Mouse (Mus musculus): ENCODE results near the gene Rpl18a.
"Not testable (repeated sequence)": the region's sequence is repeated elsewhere in the genome, so short reads cannot be mapped to it uniquely, and the experiment has no call there.

Gene Rpl18a

DNA sequence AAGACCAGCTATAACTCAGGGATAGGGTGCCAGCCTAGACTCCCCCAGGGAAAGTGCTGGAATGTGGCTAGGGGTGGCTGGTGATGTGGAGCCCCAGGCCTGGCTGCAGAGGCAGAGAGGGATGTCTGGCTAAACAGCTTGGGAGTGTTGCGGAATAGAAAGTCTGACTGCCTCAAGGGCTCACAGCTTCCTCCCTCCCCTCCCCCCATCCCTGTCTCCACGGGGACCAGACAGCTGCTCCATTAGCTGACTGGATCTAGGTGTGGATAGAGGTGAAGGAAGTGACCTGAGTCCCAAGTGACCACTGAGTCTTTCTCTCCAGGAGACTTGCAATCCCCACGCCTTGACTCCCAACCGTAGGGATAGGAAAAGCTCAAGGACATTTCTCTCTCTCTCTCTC lies 5.9 kb upstream of the Rpl18a start:
- DNase-seq (ENCODE audit: low spot score), result no peak

DNA sequence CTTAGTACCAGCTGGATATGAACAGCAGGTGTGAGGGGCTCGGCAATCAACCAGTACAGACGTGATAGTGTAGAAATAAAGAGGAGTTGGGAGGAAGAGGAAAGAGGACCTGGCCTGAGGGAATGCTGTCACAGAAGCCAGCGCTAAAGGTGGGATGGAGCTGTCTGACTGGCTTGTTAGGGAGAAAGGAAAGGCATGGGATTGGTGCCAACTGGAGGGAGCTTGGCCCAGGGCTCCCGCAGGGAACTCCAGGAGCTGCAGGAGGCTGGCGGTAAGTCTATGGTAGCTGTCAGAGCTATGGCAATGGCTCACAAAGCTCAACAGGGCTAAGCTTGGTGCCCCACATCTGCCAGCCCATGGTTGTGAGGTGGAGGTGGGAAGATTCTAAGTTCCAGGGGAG lies 5.0 kb upstream of the Rpl18a start:
- DNase-seq (ENCODE audit: low spot score), result no peak

GRCm38 (mm10) chr8:70900872-70901387 lies 3.7 kb upstream of the Rpl18a start:
- DNase-seq (ENCODE audit: low spot score), result no peak

- no peak for DNase-seq (ENCODE audit: low spot score)
These were observed 2.0 kb upstream of the Rpl18a start for GRCm38 (mm10) chr8:70899226-70899625.

DNA sequence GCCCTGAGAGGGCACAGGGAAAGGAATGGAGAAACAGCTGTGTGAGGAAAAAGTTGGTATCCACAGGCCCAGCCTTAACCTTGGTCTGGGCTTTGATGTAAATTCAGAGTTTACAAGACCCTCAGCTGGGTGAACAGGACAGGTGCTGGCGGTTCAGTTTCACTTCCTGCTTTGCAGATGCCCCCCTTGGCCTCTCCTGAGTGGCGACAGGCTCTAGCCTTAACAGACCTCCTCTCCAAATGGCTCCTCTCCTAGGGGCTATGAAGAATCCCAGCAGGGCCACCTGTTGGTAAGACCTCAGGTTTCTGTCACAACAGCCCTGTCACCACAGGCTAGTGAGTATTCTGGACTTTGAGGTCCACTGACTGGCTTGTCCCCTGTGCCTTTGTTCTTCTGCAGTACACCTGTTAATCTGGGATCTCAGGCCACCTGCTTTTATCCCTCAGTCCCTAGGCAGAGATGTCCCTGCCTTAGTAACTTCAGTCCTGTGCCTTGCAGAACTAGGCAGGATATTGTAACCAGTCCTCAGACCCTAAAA lies 1.5 kb upstream of the Rpl18a start:
- DNase-seq (ENCODE audit: low spot score), result no peak

DNA sequence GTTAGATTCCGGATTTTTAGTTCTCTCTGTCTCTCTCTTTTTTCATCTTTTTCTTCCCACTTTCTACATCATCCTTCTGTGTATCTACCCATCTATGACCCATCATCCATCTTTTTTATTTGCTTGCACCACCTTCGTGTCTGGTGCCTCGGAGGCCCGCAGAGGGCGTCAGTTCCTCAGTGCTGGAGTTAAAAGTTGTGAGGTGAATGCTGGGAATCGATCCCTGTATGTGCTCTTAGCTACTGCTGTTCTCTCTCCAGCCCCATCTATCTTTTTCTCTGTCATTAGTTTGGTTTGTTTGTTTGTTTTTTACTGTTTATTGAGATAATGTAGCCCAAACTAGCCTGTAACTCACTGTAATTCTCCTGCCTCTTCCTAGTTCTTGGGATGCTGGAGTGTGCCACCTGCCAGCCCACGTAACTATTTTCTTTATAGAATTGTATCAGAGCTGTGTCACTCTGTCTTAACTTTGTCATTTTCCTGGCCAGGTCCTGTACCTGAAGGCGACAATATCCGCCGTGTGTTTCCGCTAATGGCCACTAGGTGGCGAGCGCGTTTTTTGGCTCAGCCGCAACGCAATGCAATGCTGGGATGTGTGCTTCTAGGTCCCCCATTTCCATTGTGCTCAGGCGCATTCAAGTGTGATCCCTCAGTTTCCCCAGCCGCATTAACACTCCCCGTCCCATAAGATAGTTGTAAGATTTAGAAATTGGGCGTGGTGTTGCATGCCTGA lies 635 bp upstream of the Rpl18a start:
- DNase-seq (ENCODE audit: low spot score), result peak; percentile 79

DNA sequence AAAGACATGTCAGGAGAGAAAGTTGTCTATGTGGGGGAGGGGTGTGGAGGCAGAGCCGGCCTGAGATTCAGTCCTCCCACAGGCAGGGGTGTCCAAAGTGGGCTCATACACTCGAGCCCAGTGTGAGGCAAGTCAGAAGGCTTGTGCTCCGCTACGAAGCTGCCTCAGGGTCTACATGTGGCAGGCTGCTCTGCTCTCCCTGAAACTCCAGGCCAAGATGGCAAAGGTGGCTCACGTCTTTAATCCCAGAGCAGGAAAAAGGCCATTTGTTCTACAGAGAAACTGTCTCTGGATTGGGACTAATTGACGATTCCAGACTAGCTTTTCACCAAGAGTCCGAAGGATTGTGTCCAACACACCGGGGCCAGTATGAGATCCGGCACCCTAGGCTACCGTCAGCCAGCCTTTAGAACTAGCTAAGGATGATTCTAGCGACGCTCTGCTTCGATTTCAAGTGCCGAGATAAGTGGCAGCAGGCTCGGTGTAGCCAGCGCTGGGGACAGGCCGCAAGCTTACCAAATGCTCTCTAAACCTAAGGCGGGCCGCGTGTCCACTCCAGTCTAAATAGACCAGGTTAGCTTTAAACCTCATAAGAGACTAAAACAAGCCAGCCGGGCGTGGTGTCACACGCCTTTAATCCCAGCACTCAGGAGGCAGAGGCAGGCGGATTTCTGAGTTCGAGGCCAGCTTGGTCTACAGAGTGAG lies 744 bp downstream of the Rpl18a start:
- no peak for DNase-seq (ENCODE audit: low spot score)

DNA sequence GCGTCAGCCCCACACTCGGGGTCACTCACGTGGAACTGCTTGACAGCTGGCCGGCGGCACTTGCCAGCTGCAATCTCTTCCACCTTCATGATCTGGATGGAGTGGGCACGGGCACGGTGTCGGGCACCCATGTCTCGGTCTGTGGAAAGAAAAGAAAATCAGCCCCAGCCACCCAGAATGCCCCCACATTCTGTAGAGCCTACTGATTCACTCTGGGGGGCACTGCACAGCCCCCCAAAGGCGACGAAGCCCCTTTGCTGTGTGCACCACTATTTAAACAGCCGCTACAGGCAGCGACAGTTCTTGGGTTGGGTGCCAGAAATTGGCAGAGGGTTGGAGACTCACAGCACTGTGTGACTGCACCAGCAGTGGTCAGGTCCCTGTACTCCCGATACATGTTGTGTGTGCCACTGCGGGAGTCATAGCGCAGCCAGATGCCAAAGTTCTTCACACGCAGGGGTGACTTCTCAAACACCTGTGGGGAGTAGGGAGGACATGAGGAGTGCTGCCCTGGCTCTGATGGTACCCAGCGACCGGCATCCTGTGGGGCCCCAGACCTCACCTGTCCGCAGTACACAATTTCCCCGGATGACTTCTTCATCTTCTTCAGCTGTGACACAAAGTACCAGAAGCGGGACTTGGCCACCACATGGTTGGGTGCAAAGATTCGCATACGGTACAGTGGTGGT lies 1.5 kb downstream of the Rpl18a start:
- not testable (repeated sequence) for DNase-seq (ENCODE audit: low spot score)

DNA sequence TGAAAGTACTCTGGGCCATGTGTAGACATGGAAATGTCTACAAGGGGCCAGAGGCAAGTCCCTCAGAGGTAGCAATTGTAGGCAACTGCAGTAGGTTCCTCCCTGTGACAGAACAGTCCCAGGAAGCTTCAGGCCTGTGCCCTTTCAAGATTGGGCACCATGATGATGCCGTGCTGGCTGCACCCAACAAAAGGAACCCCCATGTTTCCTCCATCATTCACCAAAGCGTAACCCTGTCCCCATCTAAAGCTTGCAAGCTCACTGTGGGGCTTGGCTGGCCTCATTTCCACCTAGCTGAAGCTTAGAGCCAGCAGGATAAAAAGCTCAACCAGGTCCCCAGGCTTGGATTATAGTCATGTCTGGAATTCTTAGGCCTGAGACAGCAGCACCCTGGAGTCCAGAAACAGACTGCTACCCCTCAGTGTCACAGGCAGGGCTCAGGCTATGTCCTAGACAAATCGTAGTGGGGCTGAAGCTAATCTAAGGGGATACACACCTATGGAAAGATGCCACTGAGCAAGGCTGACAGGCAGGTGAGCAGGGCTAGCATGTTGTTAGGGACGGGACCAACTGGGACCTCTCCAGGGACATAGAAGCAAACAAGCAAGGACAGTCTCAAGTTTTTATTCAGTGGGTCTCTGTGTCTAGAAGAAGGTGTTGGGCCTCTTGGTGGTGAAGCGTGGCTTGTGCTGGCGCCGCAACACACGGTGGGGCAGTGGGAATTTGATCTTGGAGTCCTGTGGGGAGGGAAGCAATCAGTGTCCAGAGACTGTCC lies 2.3 kb downstream of the Rpl18a start:
- DNase-seq (ENCODE audit: low spot score), result no peak

- no peak for DNase-seq (ENCODE audit: low spot score)
These were observed 2.9 kb downstream of the Rpl18a start for GRCm38 (mm10) chr8:70894385-70894720.

DNA sequence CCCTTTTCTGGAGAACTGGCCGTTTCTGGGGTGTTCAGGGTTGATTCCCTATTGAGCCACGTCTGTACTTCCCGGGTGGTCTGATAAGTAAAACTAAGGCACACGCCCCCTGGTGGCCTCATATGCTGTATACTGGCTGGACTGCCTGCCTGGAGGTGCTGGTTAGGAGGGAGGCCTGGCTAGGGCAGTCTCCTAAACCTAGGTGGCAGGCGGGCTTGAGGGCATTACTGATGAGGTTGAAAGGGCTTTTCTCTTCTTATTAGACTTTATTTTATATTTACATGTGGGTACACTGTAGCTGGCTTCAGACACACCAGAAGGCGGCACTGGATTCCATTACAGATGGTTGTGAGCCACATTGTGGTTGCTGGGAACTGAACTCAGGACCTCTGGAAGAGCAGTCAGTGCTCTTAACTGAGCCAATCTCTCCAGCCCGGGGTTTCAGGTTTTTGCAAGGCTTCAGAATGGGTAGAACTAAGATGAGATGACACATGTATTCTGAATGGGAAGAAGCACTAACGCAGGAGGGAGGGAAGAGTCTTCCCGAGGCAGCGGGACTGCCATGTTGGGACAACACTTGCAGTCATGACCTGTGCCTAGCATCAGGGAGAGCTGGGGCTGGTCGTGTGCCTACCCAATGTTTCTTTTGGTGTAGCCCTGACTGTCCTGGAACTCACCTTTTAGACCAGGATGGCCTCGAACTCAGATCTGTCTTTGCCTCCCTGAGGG lies 3.4 kb downstream of the Rpl18a start:
- DNase-seq (ENCODE audit: low spot score), result no peak

DNA sequence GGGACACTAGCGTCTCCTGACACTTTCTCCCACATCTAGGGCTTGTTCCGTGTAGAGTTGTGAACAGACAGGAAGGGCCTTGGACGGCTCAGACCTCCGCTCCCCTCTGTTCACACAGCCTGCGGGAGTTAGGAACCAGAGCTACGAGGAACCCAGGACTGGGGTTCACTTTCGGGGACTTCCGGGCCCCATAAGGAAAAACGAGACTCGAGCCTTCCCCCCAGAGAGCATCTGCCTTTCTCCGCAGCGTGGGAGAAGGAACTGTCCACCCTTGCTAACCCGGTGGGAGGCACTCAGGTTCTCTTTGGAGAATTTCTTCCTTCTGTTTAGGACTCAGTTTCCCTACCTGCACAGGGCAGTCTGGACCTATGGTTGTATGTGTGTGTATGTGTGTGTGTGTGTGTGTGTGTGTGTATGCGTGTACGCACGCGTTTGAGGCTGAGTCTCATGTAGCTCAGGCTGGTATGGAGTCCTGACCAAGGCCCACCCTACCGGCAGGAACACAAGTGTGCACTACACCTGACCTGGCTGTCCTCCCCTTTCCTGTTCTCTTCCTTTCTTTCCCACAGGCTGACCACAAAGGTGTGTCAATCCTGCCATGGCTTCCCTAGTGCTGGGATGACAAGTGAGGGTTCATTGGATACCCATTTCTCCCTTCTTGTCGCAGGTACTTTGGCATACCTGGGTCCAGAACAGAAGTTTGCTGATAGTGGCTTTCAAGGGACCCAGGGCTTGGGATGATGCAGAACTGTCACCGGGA lies 4.1 kb downstream of the Rpl18a start:
- no peak for DNase-seq (ENCODE audit: low spot score)

- DNase-seq (ENCODE audit: low spot score), result no peak
These were observed 5.0 kb downstream of the Rpl18a start, which contains the start of gene Slc5a5 for GRCm38 (mm10) chr8:70892022-70892895. Gene Slc5a5, minus strand, starts transcription at chr8:70892757.

GRCm38 (mm10) chr8:70891356-70891755 lies 5.9 kb downstream of the Rpl18a start:
- DNase-seq (ENCODE audit: low spot score), result no peak

DNA sequence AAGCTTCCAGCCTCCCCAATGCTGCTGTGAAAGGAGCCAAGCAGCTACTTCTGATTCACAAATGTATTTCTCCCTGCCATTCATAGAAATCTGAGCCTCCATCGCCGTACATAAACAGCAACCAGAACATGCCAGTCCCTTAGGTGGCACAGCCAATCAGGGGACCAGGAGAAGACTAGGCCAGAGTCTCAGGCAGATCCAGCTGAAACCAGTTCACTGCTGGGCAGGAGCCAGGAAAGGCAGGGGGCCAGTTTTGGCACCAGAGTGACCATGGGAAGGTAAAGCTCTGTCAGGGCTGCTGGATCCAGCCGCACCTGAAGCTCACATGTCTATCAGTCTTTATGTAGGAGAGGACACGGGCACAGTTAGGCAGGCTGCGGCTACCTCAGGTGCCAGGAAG lies 6.6 kb downstream of the Rpl18a start:
- DNase-seq (ENCODE audit: low spot score), result no peak

- DNase-seq (ENCODE audit: low spot score), result no peak
These were observed 9.5 kb downstream of the Rpl18a start for GRCm38 (mm10) chr8:70887669-70888068.

DNA sequence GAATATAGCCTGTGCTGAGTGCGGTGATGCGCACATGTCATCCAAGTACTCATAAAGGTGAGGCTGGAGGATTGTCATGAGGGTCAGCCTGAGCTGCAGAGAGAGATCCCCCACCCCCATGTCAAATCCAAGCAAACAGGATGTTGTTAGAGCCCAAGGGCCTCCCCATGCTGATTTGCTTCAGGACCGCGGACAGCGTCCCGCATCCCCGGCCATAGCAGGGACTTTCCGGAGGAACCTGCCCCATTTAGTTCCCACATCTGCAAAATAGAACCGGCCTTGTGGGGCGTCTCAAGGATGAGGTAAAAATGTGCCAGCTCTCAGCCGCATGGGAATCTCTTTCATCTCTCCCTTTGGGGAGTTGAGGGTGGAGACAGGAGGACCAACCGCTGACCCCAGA lies 11.6 kb downstream of the Rpl18a start:
- DNase-seq (ENCODE audit: low spot score), result no peak

- no peak for DNase-seq (ENCODE audit: low spot score)
These were observed 12.5 kb downstream of the Rpl18a start for GRCm38 (mm10) chr8:70884683-70885082.

- DNase-seq (ENCODE audit: low spot score), result no peak
These were observed 13.0 kb downstream of the Rpl18a start for GRCm38 (mm10) chr8:70884186-70884585.
